Mouse (Mus musculus): Measurements from ENCODE around the gene Gm17949. TPM values are rescaled to one million over a fixed set of nuclear protein-coding genes. Genes with fewer than 3 reads are reported as not detected.
A peak's percentile ranks its signal among the peaks of the same experiment; 100 is the strongest.

The Gm17949 gene
- total RNA-seq, 2 experiments from 2014 or later: not detected

- ATAC-seq (replicated peaks; ENCODE audit: low FRiP score, low TSS enrichment, poor library complexity, severe bottlenecking): no peak
Measured at GRCm38 (mm10) chr17:57030931-57031660, 19.8 kb downstream of the Gm17949 start, which contains the start of gene Khsrp. Gene Khsrp, minus strand, starts transcription at chr17:57031522.

- peak; percentile 86 for ATAC-seq (replicated peaks; ENCODE audit: low FRiP score, low TSS enrichment, poor library complexity, severe bottlenecking)
Measured at GRCm38 (mm10) chr17:57031661-57032420, 20.6 kb downstream of the Gm17949 start.

- no peak for ATAC-seq (replicated peaks; ENCODE audit: low FRiP score, low TSS enrichment, poor library complexity, severe bottlenecking)
Measured at GRCm38 (mm10) chr17:57032854-57033253, 21.6 kb downstream of the Gm17949 start.

- no peak for ATAC-seq (replicated peaks; ENCODE audit: low FRiP score, low TSS enrichment, poor library complexity, severe bottlenecking)
Measured at GRCm38 (mm10) chr17:57038978-57039377, 27.7 kb downstream of the Gm17949 start.

- no peak for ATAC-seq (replicated peaks; ENCODE audit: low FRiP score, low TSS enrichment, poor library complexity, severe bottlenecking)
Measured at GRCm38 (mm10) chr17:57041554-57041953, 30.3 kb downstream of the Gm17949 start, which contains the start of gene Slc25a41. Gene Slc25a41, minus strand, starts transcription at chr17:57041654.

GRCm38 (mm10) chr17:57047406-57047805, 36.1 kb downstream of the Gm17949 start:
- ATAC-seq (replicated peaks; ENCODE audit: low FRiP score, low TSS enrichment, poor library complexity, severe bottlenecking): peak; percentile 55

GRCm38 (mm10) chr17:57048816-57049215, 37.5 kb downstream of the Gm17949 start:
- no peak for ATAC-seq (replicated peaks; ENCODE audit: low FRiP score, low TSS enrichment, poor library complexity, severe bottlenecking)

GRCm38 (mm10) chr17:57051679-57052078, 40.4 kb downstream of the Gm17949 start:
- ATAC-seq (replicated peaks; ENCODE audit: low FRiP score, low TSS enrichment, poor library complexity, severe bottlenecking): peak; percentile 67; the same call in 1 of the 2 replicates

- no peak for ATAC-seq (replicated peaks; ENCODE audit: low FRiP score, low TSS enrichment, poor library complexity, severe bottlenecking)
Measured at GRCm38 (mm10) chr17:57056246-57056645, 45.0 kb downstream of the Gm17949 start.

- no peak for ATAC-seq (replicated peaks; ENCODE audit: low FRiP score, low TSS enrichment, poor library complexity, severe bottlenecking)
Measured at GRCm38 (mm10) chr17:57058891-57059485, 47.7 kb downstream of the Gm17949 start, which contains the start of gene Crb3. Gene Crb3, plus strand, starts transcription at chr17:57059105.

- ATAC-seq (replicated peaks; ENCODE audit: low FRiP score, low TSS enrichment, poor library complexity, severe bottlenecking): no peak
Measured at GRCm38 (mm10) chr17:57059486-57059977, 48.3 kb downstream of the Gm17949 start, which contains the start of gene Slc25a23. Gene Slc25a23, minus strand, starts transcription at chr17:57059863.

- ATAC-seq (replicated peaks; ENCODE audit: low FRiP score, low TSS enrichment, poor library complexity, severe bottlenecking): peak; percentile 78
Measured at GRCm38 (mm10) chr17:57060231-57060801, 49.0 kb downstream of the Gm17949 start.

- ATAC-seq (replicated peaks; ENCODE audit: low FRiP score, low TSS enrichment, poor library complexity, severe bottlenecking): 0 out of 2 replicates have a peak, but pooled peaks have one; percentile 5
Measured at GRCm38 (mm10) chr17:57061069-57061468, 49.8 kb downstream of the Gm17949 start.

- no peak for ATAC-seq (replicated peaks; ENCODE audit: low FRiP score, low TSS enrichment, poor library complexity, severe bottlenecking)
Measured at GRCm38 (mm10) chr17:57062011-57062521, 50.8 kb downstream of the Gm17949 start.

GRCm38 (mm10) chr17:57062548-57062947, 51.3 kb downstream of the Gm17949 start:
- no peak for ATAC-seq (replicated peaks; ENCODE audit: low FRiP score, low TSS enrichment, poor library complexity, severe bottlenecking)

GRCm38 (mm10) chr17:57063031-57063430, 51.8 kb downstream of the Gm17949 start:
- ATAC-seq (replicated peaks; ENCODE audit: low FRiP score, low TSS enrichment, poor library complexity, severe bottlenecking): no peak

- peak; percentile 60 for ATAC-seq (replicated peaks; ENCODE audit: low FRiP score, low TSS enrichment, poor library complexity, severe bottlenecking)
Measured at GRCm38 (mm10) chr17:57066908-57067307, 55.6 kb downstream of the Gm17949 start.

GRCm38 (mm10) chr17:57070272-57070671, 59.0 kb downstream of the Gm17949 start:
- ATAC-seq (replicated peaks; ENCODE audit: low FRiP score, low TSS enrichment, poor library complexity, severe bottlenecking): no peak

GRCm38 (mm10) chr17:57070699-57071098, 59.4 kb downstream of the Gm17949 start:
- ATAC-seq (replicated peaks; ENCODE audit: low FRiP score, low TSS enrichment, poor library complexity, severe bottlenecking): no peak
